Mouse (Mus musculus): Measurements from ENCODE around the gene Gm45618. TPM values are rescaled to one million over a fixed set of nuclear protein-coding genes. Genes with fewer than 3 reads are reported as not detected.

Gm45618 gene
- total and polyA plus RNA-seq, 3 experiments: not detected

- Histone ChIP-seq H3K36me3 (ENCODE audit: control insufficient read depth in 1 of 2, insufficient read depth in 2 of 2, low read length in 2 of 2) (no peaks in the 10 kb centered on the region; a peak in 1 of 4 replicates), H3K27me3 (ENCODE audit: control insufficient read depth in 1 of 2, insufficient read depth in 2 of 2, low read length in 2 of 2) (peaks cover 22% of the 10 kb centered on the region in 2 experiments), H3K9ac (ENCODE audit: control insufficient read depth, low read depth, low read length, poor library complexity, severe bottlenecking) (no peak overlapping the region), H3K4me1 (ENCODE audit: control insufficient read depth in 1 of 2, insufficient read depth in 2 of 2, low read length in 2 of 2) (peaks cover 0 to 3% of the 10 kb centered on the region in 2 experiments; a peak in 1 of 4 replicates), H3K27ac (ENCODE audit: control insufficient read depth, low read depth, low read length) (no peak overlapping the region), H3K9me3 (replicated peaks; ENCODE audit: insufficient read depth, low read length) (no peaks in the 10 kb centered on the region), H3K4me3 (ENCODE audit: control insufficient read depth in 1 of 2, insufficient read depth in 1 of 2, low read depth in 2 of 2, low read length in 2 of 2) (no peak overlapping the region), H3K79me2 (ENCODE audit: control insufficient read depth, insufficient read depth, low read length, poor library complexity) (no peaks in the 10 kb centered on the region)
- 0 out of 2 replicates have a peak, but pooled peaks have one; percentile 57 for TF ChIP-seq MAX (IDR thresholded peaks at IDR 0.05; ENCODE audit: low read length)
- no peak for TF ChIP-seq GABPA (IDR thresholded peaks at IDR 0.05; ENCODE audit: low read depth, low read length)
- TF ChIP-seq NRF1 (IDR thresholded peaks at IDR 0.05; ENCODE audit: insufficient read depth, low read depth, low read length, poor library complexity, severe bottlenecking): no peak
- peak; percentile 74 to 97 (median 86) for TF ChIP-seq CTCF (IDR thresholded peaks at IDR 0.05 in 2 of 3, conservative IDR thresholded peaks at IDR 0.05 in 1 of 3; ENCODE audit: control insufficient read depth in 1 of 3, insufficient read depth in 1 of 3, low read depth in 2 of 3, low read length in 3 of 3, poor library complexity in 1 of 3, severe bottlenecking in 1 of 3)
- no peak for TF ChIP-seq KAT2A (conservative IDR thresholded peaks at IDR 0.05; ENCODE audit: low read depth, low read length)
- no peak for TF ChIP-seq RCOR1 (IDR thresholded peaks at IDR 0.05; ENCODE audit: low read depth, low read length)
- no peak for TF ChIP-seq MYB (IDR thresholded peaks at IDR 0.05; ENCODE audit: low read depth, low read length)
- no peak for TF ChIP-seq UBTF (IDR thresholded peaks at IDR 0.05; ENCODE audit: borderline replicate concordance, insufficient read depth, low read depth, low read length)
- TF ChIP-seq SIN3A (IDR thresholded peaks at IDR 0.05; ENCODE audit: low read length): no peak
- no peak for TF ChIP-seq TCF12 (IDR thresholded peaks at IDR 0.05; ENCODE audit: low read depth, low read length)
- TF ChIP-seq ZMIZ1 (IDR thresholded peaks at IDR 0.05; ENCODE audit: low read depth, low read length): no peak
- TF ChIP-seq CHD1 (IDR thresholded peaks at IDR 0.05; ENCODE audit: low read depth, low read length): no peak
- TF ChIP-seq USF2 (IDR thresholded peaks at IDR 0.05; ENCODE audit: borderline replicate concordance in 1 of 2, insufficient read depth in 1 of 2, low read depth in 1 of 2, low read length in 2 of 2): no peak
- no peak for TF ChIP-seq HCFC1 (IDR thresholded peaks at IDR 0.05; ENCODE audit: low read depth, low read length)
- peak; percentile 74 for TF ChIP-seq ZC3H11A (IDR thresholded peaks at IDR 0.05; ENCODE audit: low read depth, low read length)
- no peak for TF ChIP-seq MAZ (IDR thresholded peaks at IDR 0.05; ENCODE audit: low read depth, low read length)
- TF ChIP-seq TAL1 (IDR thresholded peaks at IDR 0.05; ENCODE audit: low read length): no peak
- no peak for TF ChIP-seq MYC (IDR thresholded peaks at IDR 0.05; ENCODE audit: low read depth, low read length)
- TF ChIP-seq E2F4 (IDR thresholded peaks at IDR 0.05; ENCODE audit: borderline replicate concordance, low read depth, low read length): no peak
- no peak for TF ChIP-seq MEF2A (IDR thresholded peaks at IDR 0.05; ENCODE audit: extremely low read depth, insufficient replicate concordance, low read depth, low read length, poor library complexity, severe bottlenecking)
- TF ChIP-seq ZKSCAN1 (IDR thresholded peaks at IDR 0.05; ENCODE audit: low read depth, low read length): no peak
- no peak for TF ChIP-seq ETS1 (IDR thresholded peaks at IDR 0.05; ENCODE audit: low read depth, low read length)
- no peak for TF ChIP-seq JUND (IDR thresholded peaks at IDR 0.05; ENCODE audit: low read depth, low read length)
- no peak for TF ChIP-seq TBP (IDR thresholded peaks at IDR 0.05; ENCODE audit: low read depth, low read length)
- TF ChIP-seq MAFK (IDR thresholded peaks at IDR 0.05; ENCODE audit: borderline replicate concordance, low read depth, low read length): no peak
- peak; percentile 84 for TF ChIP-seq RAD21 (IDR thresholded peaks at IDR 0.05; ENCODE audit: low read depth, low read length)
- TF ChIP-seq NELFE (IDR thresholded peaks at IDR 0.05; ENCODE audit: low read depth, low read length): no peak
- no peak for TF ChIP-seq MXI1 (IDR thresholded peaks at IDR 0.05; ENCODE audit: low read depth, low read length)
- no peak for TF ChIP-seq BHLHE40 (IDR thresholded peaks at IDR 0.05; ENCODE audit: borderline replicate concordance, low read depth, low read length)
- TF ChIP-seq POLR2AphosphoS2 (IDR thresholded peaks at IDR 0.05; ENCODE audit: low read length): no peak
- peak; percentile 89 for TF ChIP-seq SMC3 (IDR thresholded peaks at IDR 0.05; ENCODE audit: low read depth, low read length)
- DNase-seq (ENCODE audit: low read depth, low spot score): peak; percentile 73
These were observed 22.8 kb downstream of the Gm45618 start for GRCm38 (mm10) chr7:142097776-142098175.

Data from MEL (cell line).